Mouse (Mus musculus): ENCODE results near the gene Sgpp2. TPM values are rescaled to one million over a fixed set of nuclear protein-coding genes. Genes with fewer than 3 reads are reported as not detected.

Gene Sgpp2
- polyA plus RNA-seq, 2 experiments: 0.04 to 0.06 TPM

- ATAC-seq (ENCODE audit: insufficient read depth) (no peak), DNase-seq (ENCODE audit: low read depth in 3 of 3, low spot score in 3 of 3) (no peak)
- 83% methylated on average over 6 of the region's 6 CpGs for WGBS (ENCODE audit: insufficient replicate concordance)
- TF ChIP-seq EP300 (IDR thresholded peaks at IDR 0.05; ENCODE audit: low read depth) (no peak), CTCF (IDR thresholded peaks at IDR 0.05; ENCODE audit: low read depth) (no peak)
- Histone ChIP-seq H3K27ac (no peak overlapping the region), H3K27me3 (ENCODE audit: control insufficient read depth, insufficient read depth, low read length) (no peaks in the 10 kb centered on the region), H3K4me2 (ENCODE audit: low read depth) (no peak overlapping the region), H3K4me3 (ENCODE audit: insufficient read depth in 1 of 2, low read depth in 2 of 2, low read length in 2 of 2) (no peak overlapping the region), H3K4me1 (replicated peaks; ENCODE audit: control insufficient read depth in 2 of 2, insufficient read depth in 2 of 2, low read length in 1 of 2) (no peaks in the 10 kb centered on the region; a peak in 1 of 4 replicates), H3K36me3 (replicated peaks; ENCODE audit: control insufficient read depth, insufficient read depth, low read depth) (peaks cover 15% of the 10 kb centered on the region), H3K9me3 (ENCODE audit: control insufficient read depth, low read length) (no peaks in the 10 kb centered on the region), H3K9ac (replicated peaks) (no peak overlapping the region)
These were observed 110.1 kb downstream of the Sgpp2 start for GRCm38 (mm10) chr1:78420271-78420670.

- H3K36me3 ChIP-seq (replicated peaks; ENCODE audit: control insufficient read depth, insufficient read depth, low read depth): peaks cover 15% of the 10 kb centered on the region
- H3K9ac ChIP-seq (replicated peaks): no peak overlapping the region
- ATAC-seq (ENCODE audit: insufficient read depth) (no peak), DNase-seq (ENCODE audit: low read depth in 3 of 3, low spot score in 3 of 3) (no peak)
- no peak overlapping the region for H3K27ac ChIP-seq
- TF ChIP-seq CTCF (IDR thresholded peaks at IDR 0.05; ENCODE audit: low read depth): no peak
- TF ChIP-seq EP300 (IDR thresholded peaks at IDR 0.05; ENCODE audit: low read depth): no peak
- WGBS (ENCODE audit: insufficient replicate concordance): 82% methylated on average over 5 of the region's 5 CpGs
- no peaks in the 10 kb centered on the region for H3K9me3 ChIP-seq (ENCODE audit: control insufficient read depth, low read length)
- H3K27me3 ChIP-seq (ENCODE audit: control insufficient read depth, insufficient read depth, low read length): no peaks in the 10 kb centered on the region
- H3K4me1 ChIP-seq (replicated peaks; ENCODE audit: control insufficient read depth in 2 of 2, insufficient read depth in 2 of 2, low read length in 1 of 2): peaks cover 0 to 2% of the 10 kb centered on the region in 2 experiments; a peak in 2 of 4 replicates
- H3K4me3 ChIP-seq (ENCODE audit: insufficient read depth in 1 of 2, low read depth in 2 of 2, low read length in 2 of 2): no peak overlapping the region
- no peak overlapping the region for H3K4me2 ChIP-seq (ENCODE audit: low read depth)
These were observed 111.6 kb downstream of the Sgpp2 start for GRCm38 (mm10) chr1:78421749-78422148.

GRCm38 (mm10) chr1:78422576-78422975 is 112.4 kb downstream of the Sgpp2 start:
- H3K27me3 ChIP-seq (ENCODE audit: control insufficient read depth, insufficient read depth, low read length): no peaks in the 10 kb centered on the region
- 72% methylated on average over 2 of the region's 2 CpGs for WGBS (ENCODE audit: insufficient replicate concordance)
- peaks cover 0 to 2% of the 10 kb centered on the region in 2 experiments; a peak in 2 of 4 replicates for H3K4me1 ChIP-seq (replicated peaks; ENCODE audit: control insufficient read depth in 2 of 2, insufficient read depth in 2 of 2, low read length in 1 of 2)
- H3K4me2 ChIP-seq (ENCODE audit: low read depth): no peak overlapping the region
- no peak overlapping the region for H3K9ac ChIP-seq (replicated peaks)
- H3K4me3 ChIP-seq (ENCODE audit: insufficient read depth in 1 of 2, low read depth in 2 of 2, low read length in 2 of 2): no peak overlapping the region
- no peak for ATAC-seq (ENCODE audit: insufficient read depth)
- H3K27ac ChIP-seq: no peak overlapping the region
- no peak for TF ChIP-seq CTCF (IDR thresholded peaks at IDR 0.05; ENCODE audit: low read depth)
- TF ChIP-seq EP300 (IDR thresholded peaks at IDR 0.05; ENCODE audit: low read depth): no peak
- peaks cover 15% of the 10 kb centered on the region for H3K36me3 ChIP-seq (replicated peaks; ENCODE audit: control insufficient read depth, insufficient read depth, low read depth)
- no peak for DNase-seq (ENCODE audit: low read depth in 3 of 3, low spot score in 3 of 3)
- no peaks in the 10 kb centered on the region for H3K9me3 ChIP-seq (ENCODE audit: control insufficient read depth, low read length)

- TF ChIP-seq CTCF (IDR thresholded peaks at IDR 0.05; ENCODE audit: low read depth) (no peak), EP300 (IDR thresholded peaks at IDR 0.05; ENCODE audit: low read depth) (no peak)
- Histone ChIP-seq H3K9ac (replicated peaks) (no peak overlapping the region), H3K36me3 (replicated peaks; ENCODE audit: control insufficient read depth, insufficient read depth, low read depth) (peaks cover 15% of the 10 kb centered on the region), H3K27me3 (ENCODE audit: control insufficient read depth, insufficient read depth, low read length) (no peaks in the 10 kb centered on the region), H3K4me2 (ENCODE audit: low read depth) (no peak overlapping the region), H3K4me3 (ENCODE audit: insufficient read depth in 1 of 2, low read depth in 2 of 2, low read length in 2 of 2) (no peak overlapping the region), H3K27ac (no peak overlapping the region), H3K9me3 (ENCODE audit: control insufficient read depth, low read length) (no peaks in the 10 kb centered on the region), H3K4me1 (replicated peaks; ENCODE audit: control insufficient read depth in 2 of 2, insufficient read depth in 2 of 2, low read length in 1 of 2) (peaks cover 0 to 2% of the 10 kb centered on the region in 2 experiments; a peak in 2 of 4 replicates)
- WGBS (ENCODE audit: insufficient replicate concordance): 76% methylated on average over 4 of the region's 4 CpGs
- ATAC-seq (ENCODE audit: insufficient read depth) (no peak), DNase-seq (ENCODE audit: low read depth in 3 of 3, low spot score in 3 of 3) (no peak)
These were observed 114.7 kb downstream of the Sgpp2 start for GRCm38 (mm10) chr1:78424848-78425247.

DNA sequence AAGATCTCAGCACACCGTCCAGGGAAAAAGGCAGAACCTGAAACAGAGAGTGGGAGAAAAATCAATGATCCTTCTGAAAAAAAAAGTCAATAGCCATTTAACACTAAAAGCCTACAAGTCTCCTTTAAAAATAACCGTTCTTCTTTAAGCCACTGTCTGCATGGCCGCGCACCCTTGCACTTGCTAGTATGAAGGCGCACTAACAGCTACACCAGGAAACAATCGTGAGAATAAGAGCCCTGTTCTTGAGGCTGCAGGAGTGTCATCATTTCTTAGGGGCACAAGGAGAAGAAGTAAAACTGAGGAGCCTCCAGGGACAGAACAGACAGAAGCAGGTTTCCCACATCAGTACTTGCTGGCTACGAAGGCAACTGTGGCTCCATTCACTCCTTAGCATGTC is 115.2 kb downstream of the Sgpp2 start:
- Histone ChIP-seq H3K27me3 (ENCODE audit: control insufficient read depth, insufficient read depth, low read length) (no peaks in the 10 kb centered on the region), H3K9ac (replicated peaks) (no peak overlapping the region), H3K4me3 (ENCODE audit: insufficient read depth in 1 of 2, low read depth in 2 of 2, low read length in 2 of 2) (no peak overlapping the region), H3K36me3 (replicated peaks; ENCODE audit: control insufficient read depth, insufficient read depth, low read depth) (peaks cover 15% of the 10 kb centered on the region), H3K4me1 (replicated peaks; ENCODE audit: control insufficient read depth in 2 of 2, insufficient read depth in 2 of 2, low read length in 1 of 2) (peaks cover 0 to 2% of the 10 kb centered on the region in 2 experiments; a peak in 2 of 4 replicates), H3K4me2 (ENCODE audit: low read depth) (no peak overlapping the region), H3K27ac (no peak overlapping the region), H3K9me3 (ENCODE audit: control insufficient read depth, low read length) (no peaks in the 10 kb centered on the region)
- WGBS (ENCODE audit: insufficient replicate concordance): 82% methylated on average over 7 of the region's 7 CpGs
- ATAC-seq (ENCODE audit: insufficient read depth) (no peak), DNase-seq (ENCODE audit: low read depth in 3 of 3, low spot score in 3 of 3) (no peak)
- TF ChIP-seq EP300 (IDR thresholded peaks at IDR 0.05; ENCODE audit: low read depth) (no peak), CTCF (IDR thresholded peaks at IDR 0.05; ENCODE audit: low read depth) (no peak)
